Mouse (Mus musculus) olfactory bulb, adult 2 months (tissue): Measurements from ENCODE around the gene Pnp.

Experiments used
- CTCF ChIP-seq: fragments of 200-500 bp; IDR thresholded peaks from 2 replicates; pipeline ENCODE4 v1.5.1; 2012; ENCODE audit warnings: low read depth, mild to moderate bottlenecking, low read length, moderate library complexity; ENCODE audit not compliant: insufficient read depth
- POLR2A ChIP-seq: fragments of 200-500 bp; IDR thresholded peaks from 2 replicates; pipeline ENCODE4 v1.6.1; 2012; ENCODE audit warnings: mild to moderate bottlenecking, low read depth, low read length, moderate library complexity; ENCODE audit not compliant: insufficient read depth

- TF ChIP-seq CTCF = no peak
- peak; percentile 68 for TF ChIP-seq POLR2A
Observed at GRCm38 (mm10) chr14:50930754-50931492, at the start of gene Pnp, which contains the start of gene Pip4p1.
